Mouse (Mus musculus) heart, postnatal 0 days (tissue): ENCODE data around the gene Gtpbp4. TPM values are rescaled to one million over a fixed set of nuclear protein-coding genes. Genes with fewer than 3 reads are reported as not detected.

Experiments used
- ATAC-seq: fragments of 200-750 bp; cut with Nextera tagmentation; 2 replicates; pipeline ENCODE4 v1.8.0; 2017; ENCODE audit warnings: low read depth, moderate number of reproducible peaks, moderate library complexity; ENCODE audit not compliant: insufficient read depth
- DNase-seq: peaks from one replicate; pipeline ENCODE4 v3.0.0-alpha.2; 2016; ENCODE audit warnings: low spot score
- H3K27ac ChIP-seq: fragments of 300-500 bp; sonication (generic); 2 replicates; pipeline ENCODE4 v1.5.1; 2014; ENCODE audit warnings: low read depth, mild to moderate bottlenecking
- H3K27me3 ChIP-seq: fragments of 300-500 bp; sonication (generic); 2 replicates; pipeline ENCODE4 v1.6.1; 2014; ENCODE audit warnings: low read length, mixed read lengths; ENCODE audit not compliant: control insufficient read depth, insufficient read depth
- H3K36me3 ChIP-seq: fragments of 300-500 bp; sonication (generic); replicated peaks from 2 replicates; pipeline ENCODE4 v1.6.1; 2014; ENCODE audit warnings: low read length, mixed read lengths; ENCODE audit not compliant: control insufficient read depth, insufficient read depth
- H3K4me1 ChIP-seq: fragments of 300-500 bp; sonication (generic); 2 replicates; pipeline ENCODE4 v1.6.1; 2014; ENCODE audit warnings: antibody characterized with exemption; ENCODE audit not compliant: control insufficient read depth, insufficient read depth
- H3K4me2 ChIP-seq: fragments of 300-500 bp; sonication (generic); 2 replicates; pipeline ENCODE4 v1.6.1; 2014; ENCODE audit warnings: low read depth, mild to moderate bottlenecking, low read length, moderate library complexity
- H3K4me3 ChIP-seq: fragments of 300-500 bp; sonication (generic); 2 replicates; pipeline ENCODE4 v1.5.1; 2014; ENCODE audit warnings: low read depth, low read length
- H3K9ac ChIP-seq: fragments of 300-500 bp; sonication (generic); replicated peaks from 2 replicates; pipeline ENCODE4 v1.6.1; 2014; ENCODE audit warnings: low read depth, low read length, mixed read lengths
- H3K9me3 ChIP-seq: fragments of 300-500 bp; sonication (generic); replicated peaks from 2 replicates; pipeline ENCODE4 v1.6.1; 2016; ENCODE audit warnings: low read length; ENCODE audit not compliant: control insufficient read depth
- CTCF ChIP-seq: IDR thresholded peaks from 2 replicates; pipeline ENCODE4 v1.5.1; 2016; ENCODE audit warnings: antibody characterized with exemption, control low read depth, low read depth
- EP300 ChIP-seq: IDR thresholded peaks from 2 replicates; pipeline ENCODE4 v1.6.1; 2016; ENCODE audit warnings: antibody characterized with exemption, low read depth
- WGBS: fragments of 180-500 bp; shearing (Covaris S2); extraction: QIAGEN DNeasy Blood & Tissue Kit; methylation state at CpG from one replicate; pipeline ENCODE4 v1.1.7; 2014; 5-methylcytosine and 5-hydroxymethylcytosine counted together
- polyA plus RNA-seq: library from polyadenylated mRNA; unstranded; fragments of >200 nt; fragmentation: Nextera tagmentation; extraction: Ambion mirVana; gene quantifications from 2 replicates; pipeline ENCODE4 v1.2.1, GENCODE M21; 2015
- total RNA-seq: library from RNA; depleted of rRNA; stranded (reverse); fragments of >200 nt; gene quantifications from 2 replicates; pipeline ENCODE4 v1.2.3, GENCODE M21; 2014; ENCODE audit warnings: low replicate concordance

Gtpbp4 gene
- total and polyA plus RNA-seq, 2 experiments from 2014 or later = 4.2 to 42.5 TPM

- H3K27ac ChIP-seq = peak overlapping the region; percentile 77
- H3K9ac ChIP-seq = peak overlapping the region; percentile 78
- ATAC-seq (peak; percentile 28), DNase-seq (no peak)
- peaks cover 12% of the 10 kb centered on the region for H3K36me3 ChIP-seq
- WGBS = 2% methylated on average over 33 of the region's 33 CpGs
- peak overlapping the region; percentile 94 for H3K4me2 ChIP-seq
- peaks cover 9% of the 10 kb centered on the region for H3K4me1 ChIP-seq
- TF ChIP-seq CTCF (no peak), EP300 (no peak)
- peak overlapping the region; percentile 90 for H3K4me3 ChIP-seq
- H3K9me3 ChIP-seq = no peaks in the 10 kb centered on the region
- H3K27me3 ChIP-seq = no peaks in the 10 kb centered on the region
These were observed 509 bp downstream of the Gtpbp4 start for GRCm38 (mm10) chr13:8995159-8995989.

- Histone ChIP-seq H3K36me3 (peaks cover 43% of the 10 kb centered on the region), H3K4me2 (no peak overlapping the region), H3K9me3 (no peaks in the 10 kb centered on the region), H3K9ac (no peak overlapping the region), H3K4me3 (no peak overlapping the region), H3K27ac (no peak overlapping the region), H3K27me3 (no peaks in the 10 kb centered on the region), H3K4me1 (peaks cover 9% of the 10 kb centered on the region)
- TF ChIP-seq CTCF (no peak), EP300 (no peak)
- DNase-seq = no peak
- ATAC-seq = no peak
- WGBS = 87% methylated on average over 6 of the region's 6 CpGs
These were observed 3.7 kb downstream of the Gtpbp4 start for GRCm38 (mm10) chr13:8992231-8992630.

GRCm38 (mm10) chr13:8972972-8973371 lies 22.9 kb downstream of the Gtpbp4 start:
- Histone ChIP-seq H3K4me3 (no peak overlapping the region), H3K36me3 (peaks cover 79% of the 10 kb centered on the region), H3K9me3 (no peaks in the 10 kb centered on the region), H3K4me1 (no peaks in the 10 kb centered on the region), H3K9ac (no peak overlapping the region), H3K27ac (no peak overlapping the region), H3K27me3 (no peaks in the 10 kb centered on the region), H3K4me2 (no peak overlapping the region)
- 93% methylated on average over 3 of the region's 3 CpGs for WGBS
- TF ChIP-seq CTCF = no peak
- no peak for TF ChIP-seq EP300
- ATAC-seq = no peak
- no peak for DNase-seq

- H3K4me3 ChIP-seq = no peak overlapping the region
- DNase-seq = no peak
- no peaks in the 10 kb centered on the region for H3K27me3 ChIP-seq
- H3K9me3 ChIP-seq = no peaks in the 10 kb centered on the region
- H3K4me2 ChIP-seq = no peak overlapping the region
- peaks cover 74% of the 10 kb centered on the region for H3K36me3 ChIP-seq
- H3K27ac ChIP-seq = no peak overlapping the region
- TF ChIP-seq CTCF (no peak), EP300 (no peak)
- H3K9ac ChIP-seq = no peak overlapping the region
- H3K4me1 ChIP-seq = no peaks in the 10 kb centered on the region
- ATAC-seq = no peak
These were observed 23.5 kb downstream of the Gtpbp4 start for GRCm38 (mm10) chr13:8972369-8972768.

- no peak overlapping the region for H3K4me2 ChIP-seq
- 90% methylated on average over 8 of the region's 8 CpGs for WGBS
- no peaks in the 10 kb centered on the region for H3K27me3 ChIP-seq
- no peak overlapping the region for H3K27ac ChIP-seq
- DNase-seq = no peak
- H3K9me3 ChIP-seq = no peaks in the 10 kb centered on the region
- H3K4me1 ChIP-seq = peaks cover under 1% of the 10 kb centered on the region; the same call in 1 of the 2 replicates
- H3K9ac ChIP-seq = no peak overlapping the region
- peaks cover 28% of the 10 kb centered on the region for H3K36me3 ChIP-seq
- ATAC-seq = no peak
- no peak overlapping the region for H3K4me3 ChIP-seq
- TF ChIP-seq CTCF = no peak
- no peak for TF ChIP-seq EP300
These were observed 28.1 kb downstream of the Gtpbp4 start for GRCm38 (mm10) chr13:8967742-8968141.
